In genomic region chr10:33253911-33254310, GRCm38 (mm10) we compare ENCODE assay signal across 25 mouse cellular contexts.
DNase-seq lines count a peak whose midpoint lies in the region; ATAC-seq and TF ChIP-seq lines count a peak whose summit lies in the region.
"Had no signal": no experiment of that assay in that cellular context is flagged by ENCODE, and none has a peak within 500 bp of the region (broad histone marks: within the 10 kb centered on the region; RNA-seq: fewer than 3 reads in every experiment).

No protein-coding gene starts in this region.

- intact Hi-C loops in heart, postnatal 10 days (cut with DNase I) = no loop called here
- intact Hi-C loops in left cerebral cortex, postnatal 25 days (cut with DNase I) = no loop called here

- no peaks in the 10 kb centered on the region for H3K9me3 ChIP-seq in heart, embryonic 12.5 days (replicated peaks)
- no peaks in the 10 kb centered on the region for H3K9me3 ChIP-seq in intestine, embryonic 15.5 days
- H3K9me3 ChIP-seq: embryonic facial prominence, embryonic 12.5 days; forebrain, embryonic 13.5 days; midbrain, embryonic 10.5 days; neural tube, embryonic 15.5 days had no signal

- H3K79me3 ChIP-seq in C2C12 (ENCODE audit: low read depth) = no peaks in the 10 kb centered on the region

- H3K4me3 ChIP-seq in C2C12 (ENCODE audit: insufficient read depth, poor library complexity, severe bottlenecking) = no peak overlapping the region
- H3K4me3 ChIP-seq in heart, embryonic 12.5 days = no peak overlapping the region
- no peak overlapping the region for H3K4me3 ChIP-seq in intestine, embryonic 15.5 days (replicated peaks)
- H3K4me3 ChIP-seq: embryonic facial prominence, embryonic 12.5 days; erythroblast, embryonic 14.5 days; forebrain, embryonic 13.5 days; midbrain, embryonic 10.5 days; neural tube, embryonic 15.5 days had no signal

- 0 out of 2 replicates have a peak overlapping the region, but pooled peaks have one; percentile 21 for H3K27ac ChIP-seq in heart, embryonic 12.5 days (ENCODE audit: poor library complexity, severe bottlenecking)
- H3K27ac ChIP-seq in intestine, embryonic 15.5 days = no peak overlapping the region
- H3K27ac ChIP-seq: embryonic facial prominence, embryonic 12.5 days; forebrain, embryonic 13.5 days; hindbrain, embryonic 14.5 days; macrophage; midbrain, embryonic 10.5 days; neural tube, embryonic 15.5 days; stomach, postnatal 0 days had no signal

- no peaks in the 10 kb centered on the region for H3K79me2 ChIP-seq in C2C12 (ENCODE audit: control insufficient read depth, insufficient read depth)

- no peak for DNase-seq in Patski (ENCODE audit: low read depth, low spot score)
- peak; percentile 52 to 56 for DNase-seq in heart, postnatal 10 days
- DNase-seq in frontal cortex, postnatal 36 days (ENCODE audit: low spot score in 2 of 2) = no peak
- no peak for DNase-seq in left cerebral cortex, postnatal 25 days (ENCODE audit: low spot score in 2 of 2)
- DNase-seq: adrenal gland, postnatal 10 days; B cell, adult 2 months; cerebellum, adult 18-20 months; cerebellum, postnatal 14 days; kidney, adult 8-10 months; kidney, postnatal 14 days; right cerebral cortex, adult 18-20 months; thymus, adult 2 months had no signal

- in situ Hi-C loops in Patski (cut with MboI; ENCODE audit: low pct_unique_long_range_greater_than_20kb) = no loop called here

- H3K9ac ChIP-seq in heart, embryonic 12.5 days = no peak overlapping the region
- H3K9ac ChIP-seq in intestine, embryonic 15.5 days = no peak overlapping the region
- H3K9ac ChIP-seq: embryonic facial prominence, embryonic 12.5 days; forebrain, embryonic 13.5 days; hindbrain, embryonic 14.5 days; neural tube, embryonic 15.5 days had no signal

- POLR2A ChIA-PET in Patski (lab: Charles Lee) = no interaction called here

- peak; percentile 44 for ATAC-seq in Patski
- ATAC-seq in heart, embryonic 12.5 days (ENCODE audit: insufficient number of reproducible peaks, low FRiP score) = no peak
- no peak for ATAC-seq in intestine, embryonic 15.5 days
- ATAC-seq: forebrain, embryonic 13.5 days; inflammation-experienced regulatory T-cells, adult 6 months; lung, postnatal 0 days had no signal

- CTCF ChIA-PET in Patski (lab: Charles Lee) = no interaction called here

- TF ChIP-seq CTCF in C2C12 (IDR thresholded peaks at IDR 0.05; ENCODE audit: control insufficient read depth, insufficient read depth, insufficient read length) (no peak), Patski (IDR thresholded peaks at IDR 0.05) (no peak)

- H3K4me1 ChIP-seq in heart, embryonic 12.5 days (replicated peaks) = no peaks in the 10 kb centered on the region; the same call in 1 of the 2 replicates
- H3K4me1 ChIP-seq in intestine, embryonic 15.5 days (replicated peaks) = no peaks in the 10 kb centered on the region
- H3K4me1 ChIP-seq: embryonic facial prominence, embryonic 12.5 days; forebrain, embryonic 13.5 days; midbrain, embryonic 10.5 days; neural tube, embryonic 15.5 days had no signal

- H3K27me3 ChIP-seq in C2C12 (ENCODE audit: control insufficient read depth, insufficient read depth, insufficient read length) (no peaks in the 10 kb centered on the region), Patski (no peaks in the 10 kb centered on the region)
- no peaks in the 10 kb centered on the region for H3K27me3 ChIP-seq in heart, embryonic 12.5 days (replicated peaks)
- no peaks in the 10 kb centered on the region for H3K27me3 ChIP-seq in intestine, embryonic 15.5 days (replicated peaks)
- H3K27me3 ChIP-seq: embryonic facial prominence, embryonic 12.5 days; forebrain, embryonic 13.5 days; neural tube, embryonic 15.5 days had no signal

- no peak overlapping the region for H3ac ChIP-seq in C2C12 (ENCODE audit: control insufficient read depth, insufficient read length, low read depth)

- no peak overlapping the region for H3K4me2 ChIP-seq in heart, embryonic 12.5 days
- no peak overlapping the region for H3K4me2 ChIP-seq in intestine, embryonic 15.5 days (replicated peaks)
- H3K4me2 ChIP-seq: embryonic facial prominence, embryonic 12.5 days; forebrain, embryonic 13.5 days; hindbrain, embryonic 14.5 days; neural tube, embryonic 15.5 days had no signal

- H3K36me3 ChIP-seq in C2C12 (ENCODE audit: control insufficient read depth, insufficient read depth) = no peaks in the 10 kb centered on the region
- no peaks in the 10 kb centered on the region for H3K36me3 ChIP-seq in heart, embryonic 12.5 days
- H3K36me3 ChIP-seq in intestine, embryonic 15.5 days = no peaks in the 10 kb centered on the region
- H3K36me3 ChIP-seq: embryonic facial prominence, embryonic 12.5 days; midbrain, embryonic 10.5 days; neural tube, embryonic 15.5 days had no signal

- WGBS in heart, embryonic 12.5 days = 16% methylated on average over 1 of the region's 1 CpGs
- WGBS in intestine, embryonic 15.5 days = 62% methylated on average over 1 of the region's 1 CpGs

TF ChIP-seq in C2C12, 6 proteins besides CTCF, POLR2A, EP300 and RAD21:
- no peak for TF ChIP-seq CEBPB (IDR thresholded peaks at IDR 0.05; ENCODE audit: low read depth)
- TF ChIP-seq MYOG (IDR thresholded peaks at IDR 0.05; ENCODE audit: control insufficient read depth, extremely low read depth, insufficient read length) = no peak
- no peak for TF ChIP-seq FOSL1 (IDR thresholded peaks at IDR 0.05; ENCODE audit: insufficient read depth, low read length, poor library complexity, severe bottlenecking)
- no peak for TF ChIP-seq USF1 (IDR thresholded peaks at IDR 0.05; ENCODE audit: low read depth)
- no peak for TF ChIP-seq MAX (IDR thresholded peaks at IDR 0.05)
- peak; percentile 37 for TF ChIP-seq MYOD1 (IDR thresholded peaks at IDR 0.05; ENCODE audit: control insufficient read depth, insufficient read length, low read depth)

Comparison
In these comparisons a context has a peak if more than half of its experiments do, and no peak if none do; other contexts are left out.
1. DNase-seq: peak in heart, postnatal 10 days (2 of 2); none in Patski (single experiment), frontal cortex, postnatal 36 days (0 of 2) and left cerebral cortex, postnatal 25 days (0 of 2).